Mouse (Mus musculus) gastrocnemius, postnatal 36 days (tissue): ENCODE results near the gene Erp44. TPM values are rescaled to one million over a fixed set of nuclear protein-coding genes. Genes with fewer than 3 reads are reported as not detected.
A peak's percentile ranks its signal among the peaks of the same experiment; 100 is the strongest.

Experiments used
- DNase-seq, 2 experiments: peaks; one replicate each; pipeline ENCODE4 v3.0.0; 2022
- intact Hi-C: fragments of 180-260 bp; cut with DNase I; formaldehyde crosslinking; loops from one replicate; pipeline ENCODE4 v1.15.1; 2025
- long read RNA-seq, 2 experiments: library from polyadenylated mRNA; stranded (forward); transcript quantifications; one replicate each; pipeline ENCODE4 v2.0.0; 2021
- total RNA-seq, 2 experiments: library from RNA; stranded (reverse); gene quantifications; 2 replicates each; pipeline ENCODE4 v1.2.3; 2021

Gene Erp44
- total RNA-seq: 10 to 100 TPM; 23.8 to 25.4 TPM
- long read RNA-seq, experiment 1, transcript Erp44-201 (12 exons, 2,624 nt): major isoform, 58 of 71 reads
- long read RNA-seq, experiment 1, partial matches to known transcripts: 3 of 71 reads
- long read RNA-seq, experiment 1, other reads (novel, unspliced or antisense): 10 of 71 reads
- long read RNA-seq, experiment 2, transcript Erp44-201 (12 exons, 2,624 nt): major isoform, 42 of 51 reads
- long read RNA-seq, experiment 2, partial matches to known transcripts: 2 of 51 reads
- long read RNA-seq, experiment 2, other reads (novel, unspliced or antisense): 7 of 51 reads

DNA sequence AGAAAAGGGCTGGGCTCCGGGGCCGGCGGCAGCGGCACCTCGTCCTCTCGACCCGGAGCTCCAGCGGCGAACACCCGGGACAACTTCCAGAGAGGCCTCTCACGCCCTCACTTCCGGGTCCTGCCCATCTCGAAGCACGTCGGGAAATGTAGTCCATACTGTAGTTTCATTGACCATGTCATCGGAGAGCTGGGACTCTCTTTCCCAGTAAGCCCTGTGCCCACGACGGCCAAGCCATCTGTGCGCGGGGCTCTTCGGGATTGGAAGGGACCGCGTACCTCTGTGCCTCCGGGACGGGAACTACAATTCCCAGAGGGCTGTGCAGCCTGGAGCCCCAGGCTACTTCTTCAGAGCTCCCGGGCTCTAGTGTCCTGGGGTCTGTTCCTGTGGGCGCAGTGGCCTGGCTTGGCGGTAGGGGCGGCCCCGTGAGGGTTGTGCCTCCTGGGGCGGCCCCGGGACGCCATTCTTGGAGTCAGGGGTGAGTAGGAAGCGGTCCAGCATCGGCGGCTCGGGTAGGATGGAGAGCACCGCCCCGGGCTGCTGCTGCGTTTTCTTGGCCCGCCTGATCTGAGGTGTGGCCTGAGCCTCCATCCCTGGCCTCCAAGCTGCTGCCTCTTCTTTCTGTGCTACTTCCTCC lies at the start of gene Erp44, which contains the start of gene Invs:
Gene Erp44 (minus strand): TSS at position 61 of the 637 bp plus-strand sequence.
Gene Invs (plus strand): TSS at position 263 of the 637 bp plus-strand sequence.
- peak; percentile 90 to 92 for DNase-seq
- intact Hi-C loops: loop anchor here (5.0 kb wide), 1 partner anchor 52 kb away; no protein-coding TSS in a partner anchor

DNA sequence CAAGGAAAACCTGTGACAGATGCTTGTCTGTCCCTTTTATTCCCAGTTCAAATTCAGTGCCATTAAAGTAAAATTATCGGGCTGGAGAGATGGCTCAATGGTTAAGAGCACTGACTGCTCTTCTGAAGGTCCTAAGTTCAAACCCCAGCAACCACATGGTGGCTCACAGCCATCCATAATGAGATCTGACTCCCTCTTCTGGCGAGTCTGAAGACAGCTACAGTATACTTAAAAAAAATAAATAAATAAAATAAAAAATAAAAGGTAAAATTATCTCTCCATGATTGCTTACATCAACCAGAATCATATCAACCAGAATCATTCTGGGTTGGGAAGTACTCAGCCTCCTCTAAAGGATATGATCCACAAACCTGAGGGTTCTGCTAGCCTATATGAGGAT lies 48.7 kb upstream of the Erp44 start:
- no peak for DNase-seq
- intact Hi-C loops: no loop called here

DNA sequence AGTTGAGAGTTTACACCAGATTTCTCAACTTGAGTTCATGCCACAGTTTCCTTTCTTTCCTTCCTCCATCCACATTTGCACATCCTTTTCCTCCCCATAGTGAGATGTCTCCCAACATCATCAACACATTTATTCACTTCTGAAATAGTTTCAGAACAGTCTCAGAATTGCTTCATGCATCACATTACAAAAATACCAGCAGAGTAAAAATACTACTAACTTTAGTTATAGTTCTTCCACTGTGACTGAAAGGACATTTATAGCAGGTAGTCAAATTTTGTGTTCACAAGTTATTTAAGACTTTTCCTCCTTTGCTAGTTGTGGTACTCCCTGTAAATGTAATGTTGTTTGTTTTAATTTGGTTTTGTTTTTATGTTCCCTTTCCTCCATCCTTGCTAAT lies 47.8 kb upstream of the Erp44 start:
- intact Hi-C loops: no loop called here
- no peak for DNase-seq

DNA sequence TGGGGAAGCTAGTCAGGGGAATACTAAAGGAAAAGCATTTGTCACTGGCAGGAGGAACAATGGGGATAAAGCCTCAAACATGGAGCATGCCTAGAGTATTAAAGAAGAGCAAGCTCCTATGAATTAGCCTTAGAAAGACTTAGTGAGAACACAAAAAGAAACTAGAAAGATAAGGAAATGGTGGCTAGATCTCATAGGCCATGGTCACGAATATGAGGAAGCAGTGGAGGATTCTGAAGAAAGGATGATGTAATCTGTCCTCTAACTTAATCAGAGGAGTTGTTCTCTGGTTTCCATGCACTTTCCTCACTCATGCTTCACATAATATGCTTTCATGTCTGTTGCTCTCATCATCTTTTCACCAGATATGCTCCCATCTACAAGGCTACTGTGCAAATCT lies 42.7 kb upstream of the Erp44 start:
- DNase-seq: no peak
- intact Hi-C loops: no loop called here

DNA sequence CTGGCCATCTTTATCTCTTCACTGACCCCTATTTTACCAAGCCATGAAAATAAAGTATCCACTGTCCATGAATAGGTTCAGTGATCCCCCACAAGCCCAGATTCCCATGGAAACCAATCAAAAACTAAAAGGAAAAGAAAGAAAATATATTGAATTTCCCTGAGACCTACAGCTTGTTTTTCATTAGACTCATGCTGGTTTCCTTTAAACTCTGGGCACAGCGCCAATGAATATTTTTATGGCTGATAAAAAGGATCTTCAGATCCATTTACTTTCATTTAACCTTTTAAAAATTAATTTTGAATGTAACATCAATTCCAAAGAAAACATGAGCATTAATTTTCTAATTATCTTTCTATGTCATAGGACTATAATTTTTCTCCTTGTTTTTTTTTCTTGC lies 41.9 kb upstream of the Erp44 start:
- DNase-seq: no peak
- intact Hi-C loops: no loop called here

DNA sequence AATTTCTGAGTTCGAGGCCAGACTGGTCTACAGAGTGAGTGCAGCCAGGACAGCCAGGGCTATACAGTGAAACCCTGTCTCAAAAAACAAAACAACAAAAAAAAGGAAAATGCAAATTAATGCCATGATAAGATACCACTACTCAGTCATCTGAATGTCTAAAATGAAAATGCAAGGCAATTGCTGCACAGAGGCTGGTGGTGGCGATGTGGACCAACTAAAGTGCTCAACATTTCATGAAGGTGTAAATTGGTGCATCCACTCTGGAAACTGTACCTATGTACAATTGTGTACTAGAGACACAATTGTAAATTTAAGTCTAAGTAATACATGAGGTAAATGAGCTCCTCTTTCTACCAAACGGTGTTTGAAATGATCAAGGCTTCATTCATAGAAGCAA lies 36.7 kb upstream of the Erp44 start:
- intact Hi-C loops: no loop called here

DNA sequence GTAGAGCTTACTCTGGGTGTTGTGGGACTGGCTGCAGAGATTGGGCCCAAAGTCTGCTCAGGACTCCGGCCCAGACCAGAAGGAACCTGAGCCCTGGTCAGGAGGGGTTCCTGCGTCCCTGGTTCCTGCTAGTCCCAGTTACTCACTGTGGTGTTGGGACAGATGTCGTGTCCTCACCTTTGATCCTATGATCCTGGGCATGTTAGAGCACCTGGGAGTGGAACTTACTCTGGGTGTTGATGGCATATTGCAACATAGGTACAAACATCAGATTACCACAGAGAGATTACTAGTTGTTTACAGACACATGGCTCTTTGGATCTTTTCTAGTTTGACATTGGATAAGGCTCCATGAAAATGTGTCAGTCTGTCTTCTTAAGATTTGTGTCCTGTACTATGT lies 35.5 kb upstream of the Erp44 start:
- intact Hi-C loops: no loop called here
- DNase-seq: no peak

More for the DNA sequence above, 36.7 kb upstream of the Erp44 start:
- no peak for DNase-seq

DNA sequence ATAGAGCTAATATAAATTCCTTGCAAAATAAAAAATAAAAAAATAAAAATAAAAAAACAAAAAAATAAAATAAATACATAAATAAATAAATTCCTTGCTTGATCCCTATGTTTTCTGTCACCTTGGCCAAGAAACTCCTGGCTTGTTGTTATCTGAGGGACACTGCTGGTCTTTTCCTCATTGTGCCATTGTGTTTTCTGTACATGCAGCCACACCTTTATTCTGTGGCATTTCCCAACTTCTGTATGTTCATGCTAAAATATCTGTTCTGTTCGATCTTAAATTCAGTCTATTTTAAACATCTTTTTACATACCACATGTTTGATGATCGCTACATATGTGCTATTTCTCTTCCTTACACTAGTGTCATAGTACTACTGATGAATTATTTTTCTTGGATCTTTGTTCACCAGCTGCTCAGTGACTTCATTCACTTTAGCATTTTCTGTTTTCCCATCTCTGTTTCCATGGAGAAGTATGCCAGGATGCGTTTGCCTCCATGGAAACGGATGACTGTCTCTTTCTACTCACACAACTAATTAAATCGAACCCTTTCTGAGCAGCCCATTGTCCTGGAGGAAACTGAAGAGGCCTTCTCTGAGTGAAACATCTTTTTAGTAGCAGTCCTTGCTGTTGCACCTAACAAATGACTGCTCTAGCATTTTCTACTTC lies 7.9 kb upstream of the Erp44 start:
- intact Hi-C loops: no loop called here
- DNase-seq: no peak

DNA sequence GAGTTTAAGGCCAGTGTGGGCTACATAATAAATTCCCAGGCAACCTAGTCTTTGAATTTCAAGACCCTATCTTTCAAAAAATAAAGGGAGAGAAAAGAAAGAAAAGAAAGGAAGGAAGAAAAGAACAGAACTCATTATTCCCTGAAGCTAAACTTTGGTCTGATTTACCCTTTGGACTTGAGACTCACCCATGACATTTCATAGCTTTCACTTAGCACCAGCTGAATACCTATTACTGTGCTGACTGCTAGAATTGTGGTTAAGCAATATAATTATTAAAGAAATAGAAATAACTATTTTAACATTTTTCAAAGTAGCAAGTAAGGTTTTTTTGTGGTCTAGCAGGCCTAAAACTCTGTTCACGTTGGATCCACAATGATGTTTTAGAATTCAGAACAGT lies 1.8 kb upstream of the Erp44 start:
- intact Hi-C loops: no loop called here
- no peak for DNase-seq

DNA sequence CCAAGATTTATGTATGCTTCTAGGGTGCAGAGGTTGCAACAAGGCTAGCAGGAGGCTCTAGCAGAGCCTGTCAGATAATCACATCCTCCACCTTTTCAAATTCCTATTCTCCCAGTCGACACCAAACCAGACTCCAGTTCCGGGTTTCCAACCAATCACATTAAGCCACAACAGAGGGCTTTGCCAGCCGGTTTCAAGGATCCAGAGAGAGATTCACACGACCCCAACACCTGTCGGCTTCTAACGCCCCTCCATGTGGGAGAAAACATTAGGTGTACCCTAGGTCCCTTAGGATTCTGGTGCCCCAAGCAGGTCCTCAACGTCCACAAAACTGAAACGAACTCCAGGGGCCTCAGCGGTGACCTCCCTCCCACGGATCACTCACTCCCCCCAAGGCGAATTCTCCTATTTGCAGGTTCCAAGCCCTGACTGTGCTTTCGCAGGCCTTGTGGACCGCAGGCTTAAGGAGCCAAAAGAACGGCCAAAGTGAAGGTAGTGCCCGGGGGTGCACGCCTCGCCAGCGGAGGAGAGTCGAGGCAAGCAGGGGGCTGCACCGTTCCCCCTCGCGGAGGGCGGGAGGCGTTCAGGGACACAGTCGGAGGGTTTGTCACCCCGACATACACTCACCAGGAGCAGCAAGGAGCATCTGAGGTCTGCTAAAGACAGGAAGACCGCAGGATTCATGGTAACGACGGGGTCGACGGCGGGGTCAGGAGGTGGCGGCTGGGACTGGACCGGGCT lies 431 bp downstream of the Erp44 start:
- intact Hi-C loops: loop anchor here (5.0 kb wide), 1 partner anchor 52 kb away; no protein-coding TSS in a partner anchor
- DNase-seq: no peak

DNA sequence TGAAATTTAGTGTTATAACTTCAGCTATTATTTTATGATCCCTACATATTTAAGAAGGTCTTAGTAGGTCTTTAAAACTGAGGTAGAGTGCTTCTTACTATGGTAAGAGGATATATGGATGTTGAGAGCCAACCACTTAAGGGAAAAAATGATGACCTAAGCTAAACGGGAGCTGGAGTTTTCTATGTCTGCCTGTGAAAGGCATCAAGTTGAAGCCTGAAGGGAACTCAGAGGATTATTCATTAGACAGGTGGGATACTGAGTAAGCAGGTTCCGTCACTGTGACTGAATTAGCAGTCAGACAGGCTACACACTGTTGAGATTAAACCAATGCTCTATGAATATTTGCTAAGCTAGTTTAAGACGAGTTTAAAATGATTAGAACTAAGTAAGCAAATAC lies 2.3 kb downstream of the Erp44 start:
- DNase-seq: no peak
- intact Hi-C loops: loop anchor here (5.0 kb wide), 1 partner anchor 50 kb away; no protein-coding TSS in a partner anchor

DNA sequence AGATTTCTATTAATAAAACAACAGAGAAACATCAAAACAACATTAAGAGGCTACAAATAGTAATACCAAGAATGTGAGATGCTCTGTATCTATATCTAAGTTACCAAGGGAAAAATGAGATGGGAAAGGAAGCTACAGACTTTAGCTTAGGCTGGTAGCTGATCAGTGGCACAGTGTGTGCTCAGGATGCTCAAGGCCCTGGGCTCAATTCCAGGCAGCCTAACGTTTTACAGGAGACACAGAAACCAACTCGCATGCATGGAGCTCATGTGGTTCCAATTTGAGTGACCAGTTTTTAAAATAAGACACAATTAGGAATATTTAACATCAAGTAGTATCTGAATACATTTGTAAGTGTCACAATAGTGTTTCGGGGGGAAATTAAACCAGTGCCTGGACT lies 3.6 kb downstream of the Erp44 start:
- intact Hi-C loops: loop anchor here (5.0 kb wide), 1 partner anchor 48 kb away; no protein-coding TSS in a partner anchor
- DNase-seq: no peak

DNA sequence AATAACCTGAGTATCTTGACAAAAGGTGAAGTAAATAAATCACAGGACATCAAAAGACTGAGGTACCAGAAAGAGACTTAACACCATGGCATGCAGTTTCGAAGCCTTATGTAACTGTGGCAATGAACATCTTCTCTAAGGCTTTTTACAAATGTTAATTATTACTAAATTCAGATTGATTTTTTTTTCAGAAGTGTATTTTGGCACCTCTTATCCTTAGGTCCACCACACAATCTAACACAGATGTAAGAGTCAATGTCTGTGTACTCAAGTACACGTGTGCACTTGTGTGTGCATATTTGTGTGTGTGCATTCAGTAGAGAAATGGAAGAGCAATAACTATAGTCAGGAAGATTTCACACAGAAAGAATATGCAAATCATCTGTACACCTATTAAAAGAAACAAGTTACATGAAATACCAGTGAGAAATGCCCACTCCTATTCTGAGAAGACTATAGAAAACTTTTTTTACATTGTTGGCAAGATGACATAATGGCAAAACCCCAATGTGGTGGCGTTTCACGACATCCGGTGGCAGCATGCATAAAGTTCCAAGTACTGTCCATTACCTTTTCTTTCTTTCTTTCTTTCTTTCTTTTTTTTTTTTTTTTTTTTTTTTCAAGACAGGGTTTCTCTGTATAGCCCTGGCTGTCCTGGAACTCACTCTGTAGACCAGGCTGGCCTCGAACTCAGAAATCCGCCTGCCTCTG lies 6.1 kb downstream of the Erp44 start:
- no peak for DNase-seq
- intact Hi-C loops: no loop called here

DNA sequence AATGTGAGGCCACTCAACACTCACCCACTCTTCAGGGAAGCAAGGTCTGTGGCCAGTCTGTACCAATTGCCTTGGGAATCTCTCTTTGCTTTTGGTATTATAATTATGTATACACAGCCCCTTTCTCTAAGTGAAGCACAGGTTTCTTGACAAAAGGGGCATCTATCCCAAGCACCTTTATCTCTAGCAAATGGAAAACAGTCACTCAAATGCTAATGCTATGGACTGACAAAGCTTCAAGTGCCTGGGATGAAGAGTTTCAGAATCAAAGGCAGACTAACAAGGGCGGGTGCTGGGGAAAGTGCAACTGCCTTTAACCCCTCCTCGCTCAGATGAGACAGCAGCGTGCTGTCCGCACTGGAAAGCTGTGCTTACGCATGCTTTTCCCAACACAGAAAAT lies 7.5 kb downstream of the Erp44 start:
- intact Hi-C loops: no loop called here
- no peak for DNase-seq

DNA sequence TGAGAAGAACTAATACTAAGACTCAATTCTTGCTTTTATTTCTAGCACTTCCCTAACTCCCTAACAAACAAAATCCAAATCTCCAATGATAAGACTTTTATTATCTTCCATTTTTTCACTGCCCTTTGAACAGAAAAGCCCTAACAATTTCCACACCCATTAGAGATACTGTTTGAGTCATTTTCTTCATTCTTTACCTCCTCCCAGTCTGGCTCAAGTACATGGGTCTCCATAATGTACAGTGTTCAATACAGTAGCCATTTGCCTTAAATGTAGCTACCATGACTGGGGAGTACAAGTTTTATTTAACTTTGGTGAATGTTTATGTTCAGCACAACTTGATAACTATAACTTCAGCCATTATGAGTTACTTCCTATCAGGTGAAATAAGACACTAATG lies 8.8 kb downstream of the Erp44 start:
- intact Hi-C loops: no loop called here

DNA sequence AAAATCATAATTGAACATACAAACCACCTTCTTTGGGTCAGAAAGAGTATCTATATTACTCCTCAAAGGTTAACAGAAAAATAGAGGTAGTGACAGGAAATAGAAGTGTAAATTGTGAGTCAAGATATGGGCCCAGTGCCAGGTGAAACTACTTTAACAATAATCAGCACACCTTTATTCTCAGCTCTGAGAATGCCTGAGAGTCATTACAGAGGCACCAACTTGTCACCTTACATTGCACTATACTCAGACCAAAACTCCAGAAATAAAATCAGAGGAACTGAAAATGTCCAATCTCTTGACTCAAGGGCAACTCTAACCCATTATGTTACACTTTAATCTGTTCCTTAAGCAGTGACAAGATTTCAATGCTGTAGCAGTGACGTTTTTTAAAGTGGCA lies 11.2 kb downstream of the Erp44 start:
- no peak for DNase-seq
- intact Hi-C loops: no loop called here

More for the DNA sequence above, 8.8 kb downstream of the Erp44 start:
- DNase-seq: no peak

DNA sequence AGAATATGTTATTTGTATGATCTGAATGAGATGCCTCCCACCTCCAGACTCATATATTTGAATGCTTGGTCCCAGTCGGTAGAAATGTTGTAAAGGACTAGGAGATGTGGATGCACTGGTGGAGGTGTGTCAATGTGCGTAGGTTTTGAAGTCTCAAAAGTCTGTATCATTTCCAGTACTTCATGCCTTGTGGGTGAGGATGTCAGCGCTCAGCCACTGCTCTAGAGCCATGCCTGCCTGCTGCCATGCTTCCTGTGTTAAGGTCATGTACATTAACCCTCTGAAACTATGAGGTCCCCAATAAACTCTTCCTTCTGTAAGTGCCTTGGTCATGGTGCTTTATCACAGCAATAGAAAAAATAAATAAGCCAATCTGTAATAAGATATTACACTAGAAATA lies 11.7 kb downstream of the Erp44 start:
- no peak for DNase-seq

DNA sequence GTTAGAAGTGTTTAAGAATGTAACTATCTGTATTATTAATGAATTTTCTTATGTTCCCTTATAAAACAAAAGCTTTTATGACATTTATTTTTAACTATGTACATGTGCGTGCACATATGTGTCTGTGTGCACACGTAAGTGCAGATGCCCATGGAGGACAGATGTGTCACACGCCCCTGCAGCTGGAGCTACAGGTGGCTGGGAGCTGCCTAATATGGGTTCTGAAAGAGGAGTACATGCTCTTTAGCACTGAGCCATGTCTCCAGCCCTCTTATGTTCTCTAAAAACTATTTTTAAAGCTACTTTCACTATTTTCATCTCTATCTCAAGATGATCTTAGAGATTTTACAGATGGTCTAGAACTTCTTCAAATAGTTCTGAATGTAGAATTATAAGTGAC lies 21.3 kb downstream of the Erp44 start:
- intact Hi-C loops: no loop called here
- no peak for DNase-seq

More for the DNA sequence above, 11.7 kb downstream of the Erp44 start:
- intact Hi-C loops: no loop called here

DNA sequence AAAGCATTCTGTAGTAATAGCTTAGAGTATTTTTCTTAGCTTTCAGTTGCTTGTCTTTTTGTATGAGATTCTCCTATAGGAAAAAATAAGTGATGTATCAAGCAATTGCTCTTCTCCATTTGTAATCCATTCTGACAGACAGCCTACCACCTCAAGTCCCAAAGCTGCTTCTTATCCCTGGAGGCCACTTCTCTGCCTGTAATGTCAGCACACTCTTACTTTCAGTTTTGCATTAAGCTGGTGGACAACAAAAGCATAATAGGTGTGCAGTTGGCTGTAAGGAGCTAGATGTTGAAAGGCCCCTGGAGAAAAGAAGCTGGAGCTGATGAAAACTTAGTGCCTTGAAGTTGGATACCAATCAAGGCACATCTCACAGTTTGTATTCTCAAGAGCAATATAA lies 26.1 kb downstream of the Erp44 start:
- DNase-seq: no peak
- intact Hi-C loops: no loop called here

DNA sequence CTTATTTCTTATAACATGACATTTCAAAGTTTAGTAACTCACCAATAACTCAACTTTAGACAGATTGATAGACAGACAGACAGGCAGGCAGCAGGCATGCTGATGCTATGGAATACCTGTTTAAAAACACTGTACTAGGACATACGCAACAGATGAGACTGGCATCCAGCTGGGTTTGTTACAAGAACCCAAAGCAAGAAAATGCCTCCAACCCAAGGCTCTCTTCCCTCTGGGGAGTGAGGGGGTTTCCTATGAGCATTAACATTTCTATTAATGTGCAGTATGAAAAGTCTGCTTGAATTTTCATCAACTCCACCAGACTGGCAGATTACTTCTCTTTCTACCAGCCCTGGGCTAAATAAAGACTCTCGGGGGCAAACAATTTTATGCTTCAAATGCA lies 35.1 kb downstream of the Erp44 start:
- no peak for DNase-seq
- intact Hi-C loops: no loop called here
